Mouse (Mus musculus) MEL-GATA-1-ER (cell line): ENCODE results near the gene Srebf2.

Source experiments
- DNase-seq: peaks from one replicate; pipeline ENCODE4 v3.0.0-alpha.2; 2012; ENCODE audit warnings: low read depth; ENCODE audit errors: extremely low read depth

The Srebf2 gene

DNA sequence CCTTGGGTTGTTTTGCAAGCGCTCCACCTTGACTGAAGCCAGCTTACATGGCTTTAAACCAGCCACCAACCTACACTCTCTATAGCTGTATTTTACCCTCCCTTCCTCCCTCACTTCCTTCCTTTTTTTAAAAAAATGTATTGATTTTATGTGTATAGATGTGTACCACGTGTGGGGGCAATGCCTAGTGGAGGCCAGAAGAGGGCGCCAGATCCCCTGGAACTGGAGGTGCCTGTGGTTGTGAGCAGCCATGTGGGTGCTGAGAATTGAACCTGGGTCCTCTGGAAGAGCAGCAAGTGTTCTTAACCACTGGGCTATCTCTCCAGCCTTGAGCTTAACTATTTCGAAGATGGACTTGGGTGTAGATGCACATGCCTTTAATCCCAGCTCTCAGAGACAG is 35.3 kb downstream of the Srebf2 start:
- no peak for DNase-seq

DNA sequence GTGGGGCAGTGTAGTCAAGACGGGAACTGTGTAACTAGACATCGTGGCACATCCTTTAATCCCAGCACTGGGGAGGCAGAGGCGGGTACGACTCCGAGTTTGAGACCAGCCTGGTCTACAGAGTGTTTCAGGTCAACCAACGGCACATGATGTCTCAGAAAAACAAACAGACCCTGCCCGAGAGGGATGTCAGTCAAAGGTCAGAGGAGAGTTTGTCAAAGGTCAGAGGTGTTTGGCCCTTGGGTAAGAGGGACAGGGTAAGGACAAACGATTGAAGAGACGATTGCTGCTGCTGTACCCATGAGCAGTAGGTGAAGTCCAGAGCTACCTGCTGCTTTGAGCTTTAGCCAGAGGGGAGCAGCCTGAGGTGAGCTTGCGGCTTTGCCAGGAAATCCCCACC is 36.6 kb downstream of the Srebf2 start:
- DNase-seq = no peak

DNA sequence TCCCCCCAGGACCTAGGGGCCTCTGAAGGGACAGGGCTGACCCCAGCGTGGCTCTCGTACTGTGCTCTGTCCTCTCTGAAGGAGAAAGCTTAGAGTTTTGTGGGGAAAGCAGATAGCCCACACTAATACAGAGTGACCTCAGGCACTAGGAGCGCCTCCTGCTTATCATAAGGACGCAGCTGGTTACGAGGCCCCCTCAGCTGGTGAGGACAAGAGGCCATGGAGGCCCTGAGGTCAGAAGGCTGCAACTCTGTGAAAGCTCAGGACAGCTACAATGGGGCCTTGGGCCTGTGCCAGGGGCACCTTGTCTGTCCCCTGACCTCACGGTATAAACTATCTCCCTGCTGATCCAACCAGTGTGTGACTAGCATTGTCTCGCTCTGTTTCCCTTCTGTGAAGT is 37.2 kb downstream of the Srebf2 start:
- DNase-seq = no peak

- DNase-seq = no peak
These were observed 37.7 kb downstream of the Srebf2 start for GRCm38 (mm10) chr15:82184656-82185055.

DNA sequence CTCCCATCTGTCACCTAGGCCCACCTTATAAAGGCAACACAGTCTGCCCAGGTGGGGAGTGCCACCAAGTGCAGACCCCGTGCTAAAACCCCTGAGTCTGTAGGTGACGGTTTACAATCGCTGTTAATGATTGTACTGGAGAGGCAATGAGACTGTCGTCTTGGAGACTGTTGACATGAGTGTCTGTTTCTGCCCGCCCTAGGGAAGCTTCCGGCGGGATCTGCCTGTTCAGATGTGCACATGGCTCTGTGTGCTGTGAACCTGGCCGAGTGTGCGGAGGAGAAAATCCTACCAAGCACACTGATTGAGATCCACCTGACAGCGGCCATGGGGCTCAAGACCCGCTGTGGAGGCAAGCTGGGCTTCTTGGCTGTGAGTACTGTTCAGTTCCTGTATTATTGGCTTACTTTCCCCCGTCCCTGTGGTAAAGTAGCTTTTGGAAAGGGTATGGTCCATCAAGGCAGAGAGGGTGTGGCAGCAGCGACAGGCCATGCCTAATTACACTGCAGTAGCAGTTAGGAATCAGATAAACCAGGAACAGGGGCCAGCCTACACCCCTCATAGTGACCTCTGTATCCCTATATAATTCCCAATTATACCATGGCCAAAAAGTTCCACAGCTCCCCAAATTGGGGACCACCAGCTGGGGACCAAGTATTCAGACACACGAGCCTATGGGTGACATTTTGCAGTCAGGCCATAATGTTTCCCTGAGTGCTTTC is 38.2 kb downstream of the Srebf2 start:
- DNase-seq = no peak

DNA sequence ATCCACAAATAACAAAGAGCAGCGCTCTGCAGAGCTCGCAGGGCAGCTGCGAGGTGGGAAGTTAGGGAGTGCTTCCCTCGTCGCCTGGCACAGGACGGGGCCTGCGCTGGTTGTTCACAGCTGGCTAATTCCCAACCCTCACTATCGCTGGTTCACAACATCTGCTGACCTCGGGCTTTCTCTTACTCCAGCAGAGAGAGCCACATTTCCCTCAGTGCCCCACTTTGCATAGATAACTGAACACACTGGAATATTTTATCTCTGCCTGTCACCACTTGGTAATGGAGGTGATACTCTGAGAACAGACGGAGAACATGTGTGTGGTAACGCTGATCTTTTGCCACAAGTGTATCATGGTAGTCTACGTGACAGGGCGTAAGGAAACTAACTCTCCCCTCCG is 39.1 kb downstream of the Srebf2 start:
- no peak for DNase-seq

GRCm38 (mm10) chr15:82186931-82187330 is 40.0 kb downstream of the Srebf2 start:
- no peak for DNase-seq

- no peak for DNase-seq
These were observed 40.4 kb downstream of the Srebf2 start for GRCm38 (mm10) chr15:82187401-82187800.

GRCm38 (mm10) chr15:82187924-82188323 is 40.9 kb downstream of the Srebf2 start:
- no peak for DNase-seq

- DNase-seq = peak; percentile 39
These were observed 41.7 kb downstream of the Srebf2 start for GRCm38 (mm10) chr15:82188481-82189240.

- no peak for DNase-seq
These were observed 45.6 kb downstream of the Srebf2 start for GRCm38 (mm10) chr15:82192617-82193016.

GRCm38 (mm10) chr15:82196300-82196699 is 49.3 kb downstream of the Srebf2 start:
- DNase-seq = no peak

GRCm38 (mm10) chr15:82197246-82197750 is 50.3 kb downstream of the Srebf2 start:
- DNase-seq = no peak

DNA sequence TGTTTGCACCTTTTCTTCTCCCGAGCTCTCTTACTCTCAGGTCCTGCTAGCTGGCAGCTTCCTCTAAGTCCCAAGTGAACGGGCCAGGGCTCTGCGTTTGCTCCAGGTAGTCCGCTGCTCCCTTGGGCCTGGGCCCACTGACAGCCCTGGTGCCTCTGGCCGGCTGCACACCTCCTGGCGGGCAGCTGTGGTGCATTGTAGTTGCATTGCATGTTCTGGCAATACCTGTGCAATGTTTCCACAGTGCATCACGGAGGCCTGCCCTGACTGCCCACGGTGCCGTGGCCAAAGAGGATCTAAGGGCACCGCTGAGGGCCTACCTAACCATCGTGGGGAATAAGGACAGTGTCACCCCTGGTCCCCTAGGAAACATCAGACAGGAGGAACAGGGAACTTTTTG is 51.0 kb downstream of the Srebf2 start:
- DNase-seq = no peak

- DNase-seq = no peak
These were observed 51.4 kb downstream of the Srebf2 start for GRCm38 (mm10) chr15:82198342-82198741.

DNA sequence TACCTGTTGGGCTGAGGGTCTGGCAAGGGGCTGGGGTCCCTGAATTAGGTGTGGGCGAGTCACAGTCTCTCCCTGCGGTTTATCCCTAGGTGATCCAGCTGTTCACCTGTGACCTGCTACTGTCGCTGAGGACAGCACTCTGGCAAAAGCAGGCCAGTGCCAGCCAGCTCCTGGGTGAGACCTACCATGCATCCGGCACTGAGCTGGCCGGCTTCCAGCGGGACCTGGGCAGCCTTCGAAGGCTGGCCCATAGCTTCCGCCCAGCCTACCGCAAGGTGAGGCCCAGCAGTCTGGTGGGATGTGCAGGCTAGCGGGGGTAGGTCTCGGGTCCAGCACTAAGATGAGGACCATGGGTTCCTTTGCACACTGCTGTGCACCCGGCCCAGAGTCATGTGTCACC is 52.6 kb downstream of the Srebf2 start:
- no peak for DNase-seq

DNA sequence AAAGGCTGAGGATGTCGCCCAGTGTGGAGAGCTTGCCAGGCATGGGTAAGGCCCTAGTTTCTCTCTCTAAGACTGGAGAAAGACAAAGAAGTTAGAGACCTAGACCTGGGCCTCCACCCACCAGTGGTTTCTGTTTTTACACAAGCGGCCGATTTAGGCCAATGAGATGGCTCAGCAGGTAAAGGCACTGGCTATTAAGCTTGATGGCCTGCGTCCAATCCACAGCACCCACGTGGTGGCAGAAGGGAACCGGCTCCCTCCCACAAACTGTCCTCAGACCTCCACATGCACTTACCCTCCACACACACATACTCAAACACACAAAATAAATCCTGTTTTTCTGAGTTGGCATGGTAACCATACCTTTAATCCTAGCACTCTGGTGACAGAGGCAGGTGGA is 55.1 kb downstream of the Srebf2 start:
- DNase-seq = no peak

- DNase-seq = no peak
These were observed 56.1 kb downstream of the Srebf2 start for GRCm38 (mm10) chr15:82203090-82203489.

- no peak for DNase-seq
These were observed 56.8 kb downstream of the Srebf2 start for GRCm38 (mm10) chr15:82203611-82204351.

- no peak for DNase-seq
These were observed 57.8 kb downstream of the Srebf2 start for GRCm38 (mm10) chr15:82204680-82205371.

- DNase-seq = no peak
These were observed 59.6 kb downstream of the Srebf2 start for GRCm38 (mm10) chr15:82206365-82207104.
